Mouse (Mus musculus) adrenal gland, postnatal 25 days (tissue): ENCODE measurements at regions not wholly inside any gene's neighbourhood (a gene's known extent, or its start where the extent isn't known, plus 50 kb on each side); places are given as distances from the start of the nearest gene placed in this dataset.
A peak's percentile ranks its signal among the peaks of the same experiment; 100 is the strongest.

ENCODE experiments used
- DNase-seq: peaks from one replicate; pipeline ENCODE4 v3.0.0; 2021; ENCODE audit warnings: mixed read lengths

DNA sequence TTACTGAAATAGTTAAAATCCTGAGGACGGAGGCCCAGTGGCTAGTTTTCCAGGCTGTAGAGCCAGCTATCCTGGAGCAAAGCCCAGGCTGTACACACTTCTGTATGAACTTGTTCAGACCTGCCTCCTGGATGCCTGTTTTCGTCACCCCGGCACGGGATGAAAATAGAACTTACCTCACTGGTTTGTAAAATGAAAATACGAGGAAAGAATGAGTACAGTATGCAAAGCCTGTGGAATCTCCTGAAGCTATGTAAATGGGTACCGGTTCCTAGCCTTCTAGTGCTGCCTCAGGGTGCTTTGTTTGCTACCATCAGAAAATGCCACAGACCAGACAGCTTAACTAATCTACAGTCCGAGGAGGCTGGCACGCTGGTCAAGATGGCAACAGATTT, 276.0 kb upstream of the Cdyl start:
- DNase-seq: peak; percentile 26

DNA sequence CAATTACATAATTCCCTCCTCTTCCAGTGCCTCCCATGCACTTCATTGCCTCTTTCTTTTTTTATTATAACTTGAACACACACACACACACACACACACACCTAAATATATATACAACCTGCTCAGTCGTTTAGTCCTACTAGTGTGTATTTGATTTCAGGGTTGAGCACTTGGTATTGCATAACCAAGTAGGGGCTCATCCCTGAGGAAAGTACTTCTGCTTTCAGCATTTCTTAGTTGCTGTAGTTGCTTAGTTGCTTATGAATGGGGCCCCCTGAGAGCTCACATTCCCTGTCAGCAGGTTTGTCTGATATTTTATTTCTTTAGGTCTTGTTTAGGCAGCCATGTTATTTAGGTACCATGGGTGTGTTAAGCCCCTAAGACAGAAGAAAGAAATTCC, 271.3 kb upstream of the Cdyl start:
- DNase-seq: no peak

DNA sequence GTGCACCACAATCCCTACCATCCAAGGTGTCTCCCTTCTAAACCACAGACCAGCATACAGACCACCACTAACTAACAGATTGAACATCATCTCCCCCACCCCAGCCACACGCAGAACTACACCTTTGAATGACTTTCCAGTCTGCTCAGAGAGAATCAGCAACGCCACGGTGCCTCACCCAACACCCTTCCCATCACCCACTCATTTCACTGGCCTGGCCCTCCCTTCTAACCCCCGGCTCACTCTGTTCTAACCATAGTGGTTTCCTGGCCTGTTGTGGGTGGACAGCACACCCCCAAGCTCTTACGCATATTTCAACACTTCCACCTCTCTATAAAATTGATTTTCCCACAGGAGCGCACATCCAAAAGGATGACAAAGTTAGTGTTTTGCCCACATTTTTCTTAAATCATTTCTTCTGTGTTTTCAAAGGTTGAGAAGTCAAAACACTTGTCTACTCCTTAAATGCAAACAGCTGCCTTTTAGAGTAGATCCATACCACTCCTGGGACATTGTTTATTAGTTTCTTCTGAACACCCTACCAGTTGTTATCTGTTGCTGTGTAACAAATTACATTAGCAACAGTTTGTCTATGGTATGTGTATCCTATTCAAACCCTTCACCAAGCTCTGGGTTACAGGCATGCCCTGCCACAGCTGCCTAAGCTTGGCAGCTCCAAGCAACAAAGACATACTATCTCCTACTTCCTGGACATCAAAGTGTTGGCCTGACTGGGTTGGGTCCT, 269.7 kb upstream of the Cdyl start:
- no peak for DNase-seq

DNA sequence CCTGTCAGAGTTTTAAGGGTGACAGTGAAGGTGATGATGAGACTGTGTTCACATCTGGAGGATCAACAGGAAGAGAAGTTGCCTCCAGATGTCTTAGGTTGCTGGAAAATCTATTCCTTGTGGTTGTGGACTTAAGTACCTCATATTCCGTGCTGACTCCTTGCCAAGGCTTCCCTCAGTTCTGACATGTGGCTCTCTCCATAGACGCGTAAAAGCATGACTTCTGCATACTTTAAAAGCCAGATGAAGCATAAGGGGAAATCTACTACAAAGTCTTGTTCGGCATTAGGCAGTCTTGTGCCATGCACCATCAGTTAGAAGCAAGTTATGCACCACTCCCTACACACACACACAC, 269.1 kb upstream of the Cdyl start:
- no peak for DNase-seq

DNA sequence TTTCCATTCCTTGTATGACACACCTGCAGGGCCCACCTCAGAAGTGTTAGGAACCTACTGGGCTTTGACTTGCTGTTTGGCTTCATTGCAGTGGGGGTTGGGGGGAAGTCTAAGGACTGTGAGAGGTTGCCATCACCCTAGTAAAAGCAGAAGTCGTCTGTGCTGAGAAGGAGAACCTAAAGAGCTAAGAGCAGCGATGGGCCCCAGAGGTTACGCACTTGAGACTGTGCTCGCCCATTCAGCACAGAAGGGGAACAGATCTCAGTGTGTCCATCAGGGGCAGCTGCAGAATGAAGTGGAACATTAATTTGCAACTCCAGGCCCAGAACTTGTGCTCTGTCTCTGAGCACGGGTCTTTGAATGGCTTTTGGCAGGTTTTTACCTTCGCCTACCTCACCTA, 267.5 kb upstream of the Cdyl start:
- DNase-seq: no peak

DNA sequence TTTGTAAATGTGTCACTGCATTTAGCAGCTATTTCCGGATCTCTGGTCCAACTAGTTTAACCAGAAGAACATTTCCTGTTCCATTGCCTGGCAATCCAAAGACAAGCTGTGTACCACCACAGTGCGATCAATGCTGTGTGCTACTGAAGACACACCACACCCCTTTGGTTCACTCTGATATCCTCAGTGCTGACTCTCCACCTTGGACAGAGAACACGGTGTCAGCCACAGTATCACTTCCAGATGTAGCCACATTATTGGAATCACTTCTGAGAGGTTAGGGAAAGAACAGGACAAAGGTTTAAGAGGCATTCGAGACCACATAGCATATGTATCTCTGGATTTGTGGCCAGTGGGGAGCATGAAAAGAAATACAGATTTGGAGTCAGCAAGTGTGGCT, 264.4 kb upstream of the Cdyl start:
- DNase-seq: no peak

DNA sequence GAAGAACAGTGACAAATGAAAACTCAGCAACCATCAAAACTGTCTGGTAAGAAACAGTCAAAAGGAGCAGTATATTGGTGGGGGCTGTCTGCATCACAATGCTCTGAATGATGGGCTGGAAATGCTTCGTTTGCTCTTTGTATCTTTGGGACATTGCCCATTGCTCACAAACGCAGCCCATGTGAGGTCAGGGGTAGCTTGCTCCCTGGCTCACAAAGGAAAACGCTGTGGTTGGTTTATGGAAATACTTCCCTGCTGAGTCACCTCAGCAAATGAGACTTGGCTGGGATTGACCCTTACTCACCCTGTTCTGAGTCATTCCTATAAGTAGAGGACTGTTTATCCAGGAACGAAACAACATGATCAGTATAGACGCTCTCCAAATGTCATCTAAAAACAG, 264.0 kb upstream of the Cdyl start:
- peak; percentile 18 for DNase-seq

DNA sequence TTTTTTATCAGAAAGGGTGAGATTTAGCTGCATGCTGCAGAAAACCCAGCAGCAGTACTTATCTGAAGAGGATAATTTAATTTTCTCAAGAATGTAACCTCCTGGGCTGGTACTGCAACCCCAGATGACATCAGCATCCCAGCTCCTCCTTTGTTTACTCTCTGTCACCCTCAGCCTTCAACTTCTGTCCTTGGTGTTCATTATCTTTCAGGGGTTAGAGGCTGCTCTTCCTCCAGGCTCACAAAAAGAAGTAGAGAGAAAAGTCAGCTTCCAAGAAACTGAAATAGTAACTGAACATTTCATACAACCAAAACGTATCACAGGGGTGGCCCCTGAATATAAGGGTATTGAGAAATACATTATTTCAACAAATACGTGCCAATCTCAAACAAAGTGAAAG, 262.5 kb upstream of the Cdyl start:
- no peak for DNase-seq

DNA sequence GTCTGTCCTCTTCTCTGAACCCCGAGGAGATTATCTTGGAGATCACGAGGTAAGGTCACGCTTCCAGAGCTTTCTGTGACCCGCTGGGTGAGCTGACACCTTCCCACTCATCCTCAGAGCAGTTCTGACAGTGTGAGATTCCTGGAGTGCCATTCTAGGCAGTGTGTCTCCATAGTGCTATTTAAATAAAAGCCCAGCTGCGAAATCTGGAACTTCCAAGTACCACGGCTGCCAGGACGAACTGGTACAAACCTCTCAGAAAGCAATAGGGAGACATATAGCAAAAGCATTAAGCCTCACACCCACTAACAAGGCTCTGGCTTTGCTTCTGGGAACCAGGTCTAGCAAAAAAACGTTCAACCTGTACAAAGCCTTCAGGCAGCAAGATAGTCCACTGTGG, 261.4 kb upstream of the Cdyl start:
- no peak for DNase-seq

DNA sequence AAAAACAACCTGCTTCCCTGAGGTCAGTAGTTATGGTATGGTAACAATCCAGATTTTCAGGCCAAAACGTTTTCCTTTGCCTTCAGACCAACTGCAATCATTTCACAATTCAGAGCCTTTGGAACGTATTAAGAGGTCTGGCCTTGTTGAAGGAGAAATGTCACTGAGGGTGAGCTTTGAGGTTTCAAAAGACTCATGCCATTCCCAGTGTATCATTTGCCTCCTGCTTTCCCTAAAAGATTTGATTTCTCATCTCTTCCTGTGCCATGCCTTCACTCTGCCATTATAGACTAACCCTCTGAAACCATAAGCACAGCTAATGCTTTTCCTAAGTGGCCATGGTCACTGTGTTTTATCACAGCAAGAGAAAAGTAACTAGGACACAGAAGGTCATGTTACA, 256.8 kb upstream of the Cdyl start:
- no peak for DNase-seq

DNA sequence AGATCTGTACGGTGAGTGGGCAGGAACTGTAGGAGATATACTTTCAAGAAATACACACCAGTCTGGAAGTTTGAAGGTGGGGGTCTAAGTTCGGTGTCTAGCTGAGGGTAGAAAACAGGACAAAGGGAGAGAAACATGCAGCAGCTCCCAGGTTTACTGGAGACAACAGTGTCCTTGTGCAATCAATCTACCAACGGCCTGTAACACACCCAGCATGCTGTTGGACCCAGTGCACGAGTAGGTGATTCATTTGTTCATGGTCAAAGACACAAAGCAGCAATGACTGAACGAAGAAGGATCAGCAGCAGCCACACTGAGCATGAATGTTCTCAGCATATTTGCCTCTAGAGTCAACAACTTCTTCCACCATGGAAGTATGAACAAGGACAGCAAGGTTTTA, 255.2 kb upstream of the Cdyl start:
- no peak for DNase-seq

DNA sequence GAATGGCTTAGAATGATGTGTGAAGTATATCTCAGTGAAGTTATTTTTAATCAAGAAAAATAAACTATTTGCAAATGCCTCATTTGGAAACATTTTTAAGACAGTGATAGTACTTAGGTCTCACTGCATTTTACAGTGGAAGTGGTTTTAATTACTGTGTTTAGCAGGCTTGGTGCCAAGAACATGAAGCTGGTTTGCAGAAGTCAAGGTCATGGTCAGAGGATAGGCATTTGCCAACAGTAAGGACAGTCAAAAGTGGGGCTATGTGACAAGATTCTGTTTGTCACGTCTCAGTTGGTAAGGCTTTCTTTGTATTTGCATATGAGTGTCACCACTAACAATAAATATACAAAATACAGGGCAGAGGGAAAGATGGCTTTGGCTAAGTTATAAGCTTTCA, 254.2 kb upstream of the Cdyl start:
- DNase-seq: no peak

DNA sequence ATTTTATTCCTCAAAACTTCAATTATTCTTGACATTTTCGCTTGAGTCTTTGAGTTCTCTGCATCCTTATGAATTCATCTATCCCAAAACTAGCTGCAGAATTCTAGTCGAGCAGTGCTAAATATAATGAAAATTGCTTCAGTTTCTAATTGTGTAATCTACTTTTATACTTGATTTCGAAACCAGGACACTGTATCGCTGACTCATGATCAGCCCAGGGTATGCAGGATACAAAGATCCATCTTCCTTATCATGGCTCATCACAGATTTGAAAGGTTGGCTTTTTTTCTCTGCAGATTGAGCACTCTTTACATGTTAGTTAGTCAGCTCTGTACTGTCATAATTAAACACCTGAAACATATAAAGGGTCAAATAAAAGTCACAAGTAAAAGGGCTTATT, 242.1 kb upstream of the Cdyl start:
- no peak for DNase-seq

DNA sequence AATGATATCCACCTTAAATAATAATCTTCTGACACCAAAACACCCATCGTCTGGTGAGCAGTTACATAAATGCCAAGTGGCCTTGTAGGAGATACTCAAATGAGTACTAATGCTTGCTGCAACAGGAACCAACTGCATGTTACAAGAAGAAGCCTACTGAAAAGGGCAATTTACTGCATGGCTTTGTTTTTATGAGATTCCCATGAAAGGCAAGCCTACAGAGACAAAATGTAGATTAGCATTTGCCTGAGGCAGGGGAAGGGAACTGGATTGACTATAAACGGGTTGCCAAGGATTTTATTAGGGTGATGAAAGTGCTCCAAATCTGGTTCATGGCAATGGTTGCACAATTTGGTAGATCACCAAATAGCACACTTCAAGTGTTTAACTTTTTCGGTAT, 239.6 kb upstream of the Cdyl start:
- DNase-seq: no peak

DNA sequence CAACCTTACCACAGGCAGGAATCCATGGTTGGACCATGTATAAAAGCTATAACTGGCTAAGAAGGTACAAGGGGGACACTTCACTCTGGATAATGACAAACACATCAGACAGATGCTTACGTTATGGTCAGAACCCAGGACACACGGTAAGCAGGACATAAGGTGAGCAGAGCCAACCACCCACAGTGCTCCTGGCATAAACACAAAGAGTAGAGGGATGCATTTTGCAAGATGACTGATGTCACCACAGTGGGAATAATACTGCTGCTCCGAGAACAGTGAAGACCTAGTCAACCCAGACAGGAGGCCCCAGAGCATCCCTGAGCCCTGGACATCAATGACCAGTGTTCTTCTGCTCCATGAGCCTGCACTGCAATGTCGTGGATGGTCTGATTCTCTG, 233.6 kb upstream of the Cdyl start:
- DNase-seq: no peak

DNA sequence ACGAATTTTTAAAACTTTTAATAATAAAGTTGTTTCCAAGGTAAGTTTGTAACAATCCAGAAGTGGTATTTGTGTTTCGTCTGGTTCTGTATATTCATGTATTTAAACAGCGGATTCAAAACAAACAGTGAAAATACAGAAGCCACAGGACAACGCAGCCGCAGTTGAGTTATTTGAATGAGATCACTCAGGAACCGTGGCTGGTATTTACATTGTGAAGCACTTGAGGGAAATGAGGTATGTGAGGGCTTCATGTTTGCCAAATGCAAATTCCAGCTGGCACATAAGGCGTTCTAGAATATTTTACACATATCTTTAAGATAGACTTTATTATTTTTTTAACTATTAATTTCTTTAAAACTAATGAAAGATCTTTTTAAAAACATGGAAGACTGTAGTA, 224.5 kb upstream of the Cdyl start:
- no peak for DNase-seq

DNA sequence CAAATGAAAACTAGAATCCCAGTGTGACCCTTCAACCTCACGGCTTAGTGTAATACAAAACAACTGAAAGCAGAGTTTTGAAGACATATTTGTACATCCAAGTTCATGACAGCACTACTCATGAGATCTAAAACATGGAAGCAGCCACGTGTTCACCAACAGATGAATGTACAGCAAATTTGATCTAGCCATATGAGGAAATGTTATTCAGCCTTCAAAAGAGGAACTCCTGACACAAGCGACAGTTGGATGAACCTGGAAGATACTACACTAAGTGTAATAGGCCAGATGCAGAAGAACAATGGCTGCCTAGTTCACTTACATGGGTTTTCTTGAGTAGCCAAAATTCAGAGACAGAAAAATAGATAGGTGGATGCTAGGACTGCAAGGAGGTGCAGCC, 212.0 kb upstream of the Cdyl start:
- no peak for DNase-seq

DNA sequence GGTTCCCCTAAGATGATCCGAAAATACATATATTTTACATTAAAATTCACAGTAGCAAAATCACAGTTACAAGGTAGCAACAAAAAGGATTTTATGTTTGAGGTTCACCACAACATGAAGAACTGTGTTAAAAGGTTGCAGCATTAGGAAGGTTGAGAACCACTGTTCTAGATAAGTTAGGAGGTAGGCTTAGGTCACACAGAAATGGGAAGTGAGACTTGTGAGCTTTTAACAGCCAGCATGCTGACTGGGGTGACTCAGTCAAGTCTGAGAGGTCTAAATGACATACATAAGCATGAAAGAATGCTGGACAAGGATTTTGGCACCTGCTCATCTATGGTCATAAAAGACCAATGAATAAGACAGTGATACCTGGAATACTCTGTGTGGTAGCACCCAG, 207.2 kb upstream of the Cdyl start:
- no peak for DNase-seq

DNA sequence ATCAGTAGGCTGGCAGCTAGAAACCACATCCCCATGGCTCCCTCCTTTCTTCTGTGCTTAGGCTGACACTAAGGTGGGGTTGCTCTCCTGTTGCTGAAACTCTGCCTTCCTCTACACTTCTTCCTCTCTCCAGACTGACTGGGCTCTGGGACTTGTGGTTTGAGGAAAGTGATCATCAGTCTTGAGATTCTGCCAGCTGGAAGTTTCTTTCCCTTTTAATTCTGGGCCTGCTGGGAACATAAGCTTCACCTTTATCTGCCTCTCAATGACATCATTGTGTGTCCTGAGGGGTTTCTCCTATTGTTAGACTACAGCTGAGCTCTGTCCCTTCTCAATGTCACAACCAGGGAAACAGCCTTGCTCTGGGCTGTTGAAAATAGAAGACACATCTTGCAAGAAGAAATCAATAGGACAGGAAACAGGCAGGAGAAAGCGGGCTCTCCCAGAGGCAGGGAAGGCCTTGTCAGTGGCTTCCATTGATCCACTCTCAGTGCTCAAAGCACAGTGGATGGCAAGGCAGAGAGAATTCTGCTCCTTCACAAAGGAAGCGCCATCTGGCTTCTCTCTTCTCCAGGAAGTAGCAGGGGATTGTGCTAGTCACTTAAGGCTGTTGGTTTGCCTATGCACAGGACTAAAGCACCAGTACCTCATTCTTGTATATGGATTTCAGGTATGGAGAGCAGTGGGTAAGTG, 206.3 kb upstream of the Cdyl start:
- no peak for DNase-seq

DNA sequence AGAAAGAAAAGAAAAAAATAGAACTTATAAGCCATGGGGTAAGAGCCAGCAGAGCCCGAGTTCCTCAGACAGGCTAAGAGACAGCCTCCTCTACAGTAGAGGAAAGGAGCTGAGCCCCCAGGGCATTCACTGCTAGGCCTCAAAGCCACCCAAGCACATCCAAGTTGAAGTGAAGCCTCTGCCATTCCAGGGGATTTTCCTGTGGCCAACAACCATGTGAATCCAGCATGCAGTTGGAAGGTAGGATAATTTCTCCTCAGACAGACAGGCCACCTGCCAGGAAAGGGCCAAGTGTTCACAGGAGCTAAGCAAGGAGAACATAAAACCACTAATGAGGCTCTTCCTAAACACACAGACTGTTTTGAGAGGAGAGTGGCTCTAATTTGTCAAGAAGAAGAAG, 199.6 kb upstream of the Cdyl start:
- DNase-seq: no peak

DNA sequence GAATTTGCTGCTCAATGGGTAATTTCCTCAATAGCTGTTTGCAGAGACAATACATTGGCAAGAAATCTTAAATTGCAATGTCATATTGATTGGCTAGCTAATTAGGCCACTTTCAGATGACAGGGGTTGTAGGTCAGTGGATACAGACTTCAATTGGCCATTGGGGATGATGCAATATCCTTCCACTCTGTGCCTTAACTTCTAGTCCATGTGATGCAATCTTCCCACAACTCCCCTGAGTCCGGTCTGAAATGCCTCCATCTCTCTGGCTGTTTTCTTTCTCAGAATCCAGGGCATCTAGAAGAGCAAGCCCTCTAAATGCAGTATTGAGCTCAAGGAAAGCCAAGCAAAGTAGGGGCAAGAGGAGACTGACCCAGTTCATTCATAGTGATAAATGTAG, 196.4 kb upstream of the Cdyl start:
- no peak for DNase-seq

DNA sequence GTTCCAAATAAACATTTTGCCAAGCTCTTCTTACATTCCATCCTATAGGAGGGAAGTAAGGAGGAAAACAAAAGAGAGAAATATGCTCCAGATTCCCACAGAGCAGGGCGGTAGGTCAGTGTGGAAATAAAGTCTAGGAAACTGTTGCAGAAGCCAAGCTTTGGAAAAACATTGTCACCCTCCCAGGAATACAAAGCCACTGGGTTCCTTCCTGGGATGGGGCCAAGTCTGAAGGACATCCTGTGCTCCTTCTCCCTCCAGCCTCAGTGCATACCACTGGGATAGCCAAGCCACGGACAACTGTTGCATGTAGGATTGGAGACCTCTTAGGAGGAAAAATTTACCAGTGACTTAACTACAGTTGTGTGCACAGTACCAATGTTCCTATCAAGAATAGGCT, 195.8 kb upstream of the Cdyl start:
- DNase-seq: no peak

DNA sequence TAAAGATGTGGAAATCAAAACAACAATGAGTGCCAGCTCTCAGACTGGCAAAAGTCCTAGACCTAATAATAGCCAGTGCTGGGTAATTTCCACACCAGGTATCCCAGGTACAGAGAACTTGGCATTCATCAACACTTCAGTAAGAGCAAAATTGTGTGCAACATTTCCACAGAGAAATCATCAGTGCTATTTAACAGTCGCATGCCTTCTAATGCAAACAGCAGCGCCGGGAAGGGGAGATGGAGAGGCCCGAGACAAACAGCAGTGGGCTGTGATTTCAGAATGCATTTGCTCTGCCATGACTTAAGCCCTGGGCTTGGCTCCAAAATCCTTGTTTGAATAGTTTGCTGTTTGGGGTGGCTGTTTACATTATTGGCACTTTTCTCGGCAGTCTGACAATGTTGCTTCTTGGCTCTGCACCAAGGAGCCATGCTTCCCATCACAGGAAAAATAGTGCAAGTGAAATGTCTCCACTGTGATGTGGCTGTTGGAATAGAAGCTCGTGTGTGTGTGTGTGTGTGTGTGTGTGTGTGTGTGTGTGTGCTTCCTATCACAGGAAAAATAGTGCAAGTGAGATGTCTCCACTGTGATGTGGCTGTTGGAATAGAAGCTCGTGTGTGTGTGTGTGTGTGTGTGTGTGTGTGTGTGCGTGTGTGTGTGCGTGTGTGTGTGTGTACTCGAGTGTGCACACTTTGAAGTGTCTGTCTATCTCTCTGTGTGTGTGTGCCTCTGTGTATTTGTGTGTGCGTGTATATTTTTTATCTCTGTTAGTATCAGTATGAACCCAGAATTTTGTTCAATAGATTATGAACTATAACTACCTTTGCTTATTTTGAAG, 190.1 kb upstream of the Cdyl start:
- no peak for DNase-seq

DNA sequence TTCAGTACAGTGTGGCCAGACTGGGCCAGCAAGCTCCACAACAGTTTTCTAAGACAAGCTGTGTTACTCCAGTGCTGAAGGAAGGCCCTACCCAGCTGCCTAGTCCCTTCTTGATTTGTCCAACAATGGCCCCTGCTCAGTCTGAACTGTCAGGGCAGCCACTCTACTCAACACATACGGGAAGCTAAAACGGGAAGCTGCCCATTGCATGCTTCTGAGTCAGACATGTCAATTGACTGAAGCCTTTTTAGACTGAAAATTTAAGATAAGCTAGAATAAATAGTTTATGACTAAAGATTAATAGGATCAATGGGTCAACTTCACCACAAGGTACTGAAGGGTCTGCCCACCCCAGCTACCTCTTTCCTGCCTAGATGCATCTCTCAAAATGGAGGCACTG, 181.4 kb upstream of the Cdyl start:
- DNase-seq: no peak
